Mouse (Mus musculus) myocyte (in vitro differentiated cells): ENCODE measurements around the gene Trak1.

Source experiments
- CEBPB ChIP-seq: IDR thresholded peaks from 2 replicates; pipeline ENCODE4 v1.6.1; 2011; ENCODE audit warnings: mild to moderate bottlenecking, moderate library complexity; ENCODE audit not compliant: poor library complexity, insufficient read depth, severe bottlenecking
- E2F4 ChIP-seq: IDR thresholded peaks from one replicate; pipeline ENCODE4 v1.6.1; 2011; ENCODE audit warnings: mild to moderate bottlenecking, control low read depth, moderate library complexity; ENCODE audit not compliant: insufficient read depth
- MAX ChIP-seq: IDR thresholded peaks from one replicate; pipeline ENCODE4 v1.6.1; 2011; ENCODE audit warnings: low read depth, mild to moderate bottlenecking, control low read depth
- MYOD1 ChIP-seq, 3 experiments: IDR thresholded peaks; one replicate each; pipeline ENCODE4 v1.6.1; 2011; ENCODE audit warnings: control low read depth in 2 of 3, low read depth in 2 of 3, mild to moderate bottlenecking in 2 of 3, moderate library complexity in 1 of 3; ENCODE audit not compliant: insufficient read length in 2 of 3, control insufficient read depth in 1 of 3
- MYOG ChIP-seq, 3 experiments: IDR thresholded peaks; one replicate each; pipeline ENCODE4 v1.6.1; 2011; ENCODE audit warnings: control low read depth in 2 of 3, low read depth in 2 of 3, mild to moderate bottlenecking in 2 of 3; ENCODE audit not compliant: insufficient read length in 2 of 3, control insufficient read depth in 1 of 3, insufficient read depth in 1 of 3
- POLR2A ChIP-seq: IDR thresholded peaks from one replicate; pipeline ENCODE4 v1.6.1; 2011; ENCODE audit warnings: low read depth, mild to moderate bottlenecking, control low read depth, moderate library complexity; ENCODE audit not compliant: insufficient read length
- POLR2AphosphoS2 ChIP-seq: IDR thresholded peaks from one replicate; pipeline ENCODE4 v1.6.1; 2011; ENCODE audit warnings: low read depth, control low read depth; ENCODE audit not compliant: insufficient read length
- SRF ChIP-seq: IDR thresholded peaks from one replicate; pipeline ENCODE4 v1.6.1; 2011; ENCODE audit warnings: low read depth; ENCODE audit not compliant: control insufficient read depth, insufficient read length
- TCF3 ChIP-seq: IDR thresholded peaks from one replicate; pipeline ENCODE4 v1.6.1; 2011; ENCODE audit warnings: low read depth, control low read depth; ENCODE audit not compliant: insufficient read length
- USF1 ChIP-seq: IDR thresholded peaks from one replicate; pipeline ENCODE4 v1.6.1; 2011; ENCODE audit warnings: low read depth, mild to moderate bottlenecking, control low read depth, moderate library complexity

GRCm38 (mm10) chr9:121253983-121254382, 43.3 kb upstream of the Trak1 start:
- TF ChIP-seq POLR2A (no peak), POLR2AphosphoS2 (no peak), MAX (no peak), MYOG (IDR thresholded peaks at IDR 0.05; ENCODE audit: control insufficient read depth in 1 of 3, insufficient read depth in 1 of 3, insufficient read length in 2 of 3, low read depth in 2 of 3) (no peak), CEBPB (no peak), SRF (no peak), E2F4 (no peak), USF1 (no peak), TCF3 (no peak), MYOD1 (IDR thresholded peaks at IDR 0.05; ENCODE audit: control insufficient read depth in 1 of 3, insufficient read length in 2 of 3, low read depth in 2 of 3) (no peak)
